Mouse (Mus musculus) erythroblast, embryonic 14.5 days (primary cell): Measurements from ENCODE around the gene Mlph.

ENCODE experiments used
- GATA1 ChIP-seq: IDR thresholded peaks from 2 replicates; pipeline ENCODE4 v1.6.1; 2012; ENCODE audit warnings: low read length, inconsistent platforms, mixed read lengths
- TAL1 ChIP-seq: IDR thresholded peaks from 3 replicates; pipeline ENCODE4 v1.6.1; 2012; ENCODE audit warnings: low read length, inconsistent platforms, mixed read lengths

- TF ChIP-seq TAL1 (no peak), GATA1 (no peak)
These were observed 15.1 kb upstream of the Mlph start for GRCm38 (mm10) chr1:90899816-90900215.
